Mouse (Mus musculus) olfactory bulb, adult 2 months (tissue): ENCODE measurements at regions not wholly inside any gene's neighbourhood (a gene's known extent, or its start where the extent isn't known, plus 50 kb on each side); places are given as distances from the start of the nearest gene placed in this dataset.

Experiments used
- H3K27ac ChIP-seq: fragments of 200-500 bp; 2 replicates; pipeline ENCODE4 v1.5.1; 2012; ENCODE audit warnings: low read depth, low read length; ENCODE audit not compliant: insufficient read depth
- H3K4me1 ChIP-seq: fragments of 200-500 bp; 2 replicates; pipeline ENCODE4 v1.6.1; 2012; ENCODE audit warnings: low read length; ENCODE audit not compliant: control insufficient read depth, insufficient read depth
- H3K4me3 ChIP-seq: fragments of 200-500 bp; 2 replicates; pipeline ENCODE4 v1.5.1; 2012; ENCODE audit warnings: mild to moderate bottlenecking, low read depth, low read length, moderate library complexity; ENCODE audit not compliant: insufficient read depth
- CTCF ChIP-seq: fragments of 200-500 bp; IDR thresholded peaks from 2 replicates; pipeline ENCODE4 v1.5.1; 2012; ENCODE audit warnings: low read depth, mild to moderate bottlenecking, low read length, moderate library complexity; ENCODE audit not compliant: insufficient read depth
- POLR2A ChIP-seq: fragments of 200-500 bp; IDR thresholded peaks from 2 replicates; pipeline ENCODE4 v1.6.1; 2012; ENCODE audit warnings: mild to moderate bottlenecking, low read depth, low read length, moderate library complexity; ENCODE audit not compliant: insufficient read depth
- WGBS: fragments of 180-500 bp; shearing (Covaris S2); methylation state at CpG from one replicate; pipeline ENCODE4 v1.1.7; 2018; 5-methylcytosine and 5-hydroxymethylcytosine counted together

DNA sequence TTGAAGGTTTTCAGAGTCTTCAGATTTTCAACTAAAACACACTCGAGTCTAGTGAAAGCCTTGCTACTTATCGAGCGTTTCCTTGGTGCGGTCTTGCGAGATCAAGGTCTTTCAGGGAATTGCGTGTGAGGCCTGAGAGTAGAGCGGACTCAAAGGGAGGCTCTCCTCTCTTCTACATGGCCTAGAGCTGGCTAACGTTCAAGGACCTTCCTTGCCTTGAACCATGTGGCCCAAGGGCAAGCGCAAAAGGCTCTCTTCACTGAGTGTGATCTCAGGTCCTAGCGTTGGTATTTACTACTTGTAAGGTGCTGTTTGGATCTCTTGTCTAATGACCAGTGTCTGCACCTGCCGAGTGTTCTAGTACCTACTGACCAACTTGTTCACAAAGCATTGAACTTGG lies 324.4 kb downstream of the Gm45692 start:
- H3K4me1 ChIP-seq, result peaks cover 3% of the 10 kb centered on the region; the same call in 1 of the 2 replicates
- H3K27ac ChIP-seq, result no peak overlapping the region
- no peak overlapping the region for H3K4me3 ChIP-seq
- TF ChIP-seq CTCF, result no peak
- 93% methylated on average over 11 of the region's 11 CpGs for WGBS

DNA sequence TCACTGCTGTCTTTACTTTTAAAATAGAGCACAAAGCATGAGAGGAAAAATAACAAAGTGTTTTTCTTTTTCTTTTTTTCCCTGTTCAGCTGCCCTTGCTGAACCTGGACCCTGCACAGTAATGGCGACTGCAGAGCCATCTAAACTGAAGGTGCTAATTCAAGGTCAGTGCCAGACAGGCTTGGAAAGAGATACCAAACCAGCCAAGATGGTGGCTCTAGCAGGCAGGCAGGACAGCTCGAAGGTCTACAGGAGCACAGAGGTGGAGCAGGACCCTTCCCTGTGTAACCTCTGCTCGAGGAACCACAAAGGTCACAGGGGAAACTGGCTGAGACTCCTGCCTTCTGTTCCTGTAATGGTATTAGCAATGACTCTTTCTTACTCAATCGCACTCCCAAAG lies 326.7 kb downstream of the Gm45692 start:
- no peak overlapping the region for H3K4me3 ChIP-seq
- no peak for TF ChIP-seq POLR2A
- TF ChIP-seq CTCF, result no peak
- 91% methylated on average over 4 of the region's 4 CpGs for WGBS
- H3K4me1 ChIP-seq, result peaks cover 1% of the 10 kb centered on the region; the same call in 1 of the 2 replicates
- no peak overlapping the region for H3K27ac ChIP-seq

DNA sequence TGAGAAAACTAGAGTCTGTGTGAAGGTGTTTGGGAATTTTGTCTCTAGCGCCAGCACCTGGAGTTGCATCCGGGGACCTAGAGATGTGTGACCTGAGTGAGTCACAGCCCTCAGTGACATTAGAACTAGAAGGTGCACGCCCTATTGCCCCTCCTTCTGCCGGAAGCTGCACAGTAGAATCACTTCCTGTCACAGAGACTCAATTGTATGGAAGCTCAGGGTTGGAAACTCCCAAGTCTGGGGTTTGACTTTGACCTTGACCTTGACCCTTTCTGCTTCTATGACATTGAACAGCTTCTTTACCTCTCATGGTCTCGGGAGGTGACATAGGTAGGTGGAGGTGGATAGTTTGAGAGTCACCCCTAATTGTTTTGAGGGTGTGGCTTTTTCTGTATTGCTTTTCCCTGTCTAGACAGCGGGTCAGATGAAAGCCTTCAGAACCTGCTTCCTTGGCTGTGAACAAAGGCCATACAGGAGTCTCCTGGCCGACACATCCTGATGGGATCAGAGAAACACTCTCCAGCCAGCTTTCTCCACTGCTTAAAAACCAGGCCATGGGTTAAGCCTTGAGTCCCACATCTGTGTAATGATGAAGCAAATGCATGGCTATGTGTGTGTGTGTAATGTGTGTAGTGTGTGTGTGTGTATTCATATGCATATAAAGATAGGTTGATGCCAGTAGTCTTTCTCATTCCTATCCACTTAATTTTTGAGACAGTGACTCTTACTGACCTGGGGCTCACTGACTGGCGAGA lies 328.7 kb downstream of the Gm45692 start:
- 88% methylated on average over 8 of the region's 8 CpGs for WGBS
- no peak overlapping the region for H3K27ac ChIP-seq
- H3K4me1 ChIP-seq, result no peaks in the 10 kb centered on the region
- no peak for TF ChIP-seq CTCF
- no peak for TF ChIP-seq POLR2A
- H3K4me3 ChIP-seq, result no peak overlapping the region

DNA sequence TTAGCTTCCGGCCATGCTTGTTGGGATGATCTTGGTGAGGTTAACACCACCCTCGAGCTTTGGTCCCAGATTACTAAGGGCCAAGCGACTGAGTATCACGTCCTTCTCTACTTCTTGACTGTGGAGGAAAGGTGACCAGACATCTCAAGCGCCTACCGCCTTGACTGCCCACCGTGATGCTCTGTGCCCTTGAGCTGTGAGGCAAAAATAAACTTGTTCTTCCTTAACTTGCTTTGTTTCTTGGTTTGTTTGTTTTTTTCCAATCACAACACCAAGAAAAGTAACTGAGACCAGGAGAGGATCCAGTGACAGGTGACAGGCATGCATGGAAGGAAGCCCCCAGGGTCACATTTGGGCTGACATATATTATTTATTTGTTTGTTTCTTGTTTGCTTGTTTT lies 330.0 kb downstream of the Gm45692 start:
- 94% methylated on average over 7 of the region's 7 CpGs for WGBS
- TF ChIP-seq CTCF, result no peak
- no peak for TF ChIP-seq POLR2A
- H3K27ac ChIP-seq, result no peak overlapping the region
- H3K4me3 ChIP-seq, result no peak overlapping the region
- no peaks in the 10 kb centered on the region for H3K4me1 ChIP-seq

DNA sequence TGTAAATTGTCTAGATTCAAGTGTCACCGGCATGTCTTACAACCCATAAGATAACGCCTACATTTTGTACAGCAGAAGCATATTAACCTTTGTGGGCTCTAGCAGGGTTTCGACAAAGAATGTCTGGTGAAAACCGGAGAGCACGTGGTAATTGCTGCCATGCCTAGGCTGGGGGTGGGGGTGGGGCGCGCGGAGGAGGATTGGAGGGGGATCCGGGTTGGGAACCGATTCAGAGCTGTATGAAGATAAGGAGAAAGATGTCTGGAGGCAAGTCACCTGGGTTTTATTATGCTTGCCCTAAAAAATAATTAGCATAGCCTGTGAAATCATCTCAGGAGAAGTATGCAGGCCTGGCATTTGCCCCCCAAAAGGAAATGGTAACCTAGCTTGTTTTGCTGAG lies 331.2 kb downstream of the Gm45692 start:
- Histone ChIP-seq H3K4me1 (no peaks in the 10 kb centered on the region), H3K4me3 (no peak overlapping the region), H3K27ac (no peak overlapping the region)
- no peak for TF ChIP-seq CTCF
- TF ChIP-seq POLR2A, result no peak
- WGBS, result 63% methylated on average over 10 of the region's 10 CpGs

DNA sequence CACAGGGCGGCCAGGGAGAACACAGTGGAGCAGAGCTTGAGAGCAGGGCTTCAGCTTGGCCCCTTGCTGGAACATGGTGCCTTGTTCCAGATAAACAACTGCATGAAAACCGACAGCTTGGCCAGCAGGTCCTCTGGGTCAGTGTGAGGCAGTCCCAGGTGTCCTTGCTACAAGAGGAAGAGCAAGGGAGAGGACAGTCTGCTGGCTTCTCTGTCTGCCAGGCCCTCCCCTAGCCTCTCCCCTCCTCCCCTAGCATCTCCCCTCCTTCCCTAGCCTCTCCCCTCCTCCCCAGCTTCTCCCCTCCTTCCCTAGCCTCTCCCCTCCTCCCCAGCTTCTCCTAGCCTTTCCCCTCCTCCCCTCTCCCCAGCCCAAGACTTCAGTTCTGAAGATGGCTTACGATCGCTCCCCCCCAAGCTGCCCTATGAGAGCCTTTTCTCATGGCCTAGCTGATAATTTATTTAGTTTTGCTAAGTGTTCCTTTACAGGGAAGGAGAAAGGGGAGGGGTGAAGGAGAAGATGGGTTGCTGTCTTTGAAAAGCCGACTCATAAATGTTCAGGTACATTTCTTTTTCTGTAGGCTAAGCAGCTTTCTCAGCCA lies 333.7 kb downstream of the Gm45692 start:
- WGBS, result 61% methylated on average over 5 of the region's 5 CpGs
- TF ChIP-seq CTCF (no peak), POLR2A (no peak)
- Histone ChIP-seq H3K4me3 (no peak overlapping the region), H3K27ac (no peak overlapping the region), H3K4me1 (no peaks in the 10 kb centered on the region)

GRCm38 (mm10) chr8:26465346-26465745 lies 346.0 kb downstream of the Gm45692 start:
- WGBS, result 84% methylated on average over 2 of the region's 2 CpGs
- Histone ChIP-seq H3K4me1 (peaks cover 3% of the 10 kb centered on the region; the same call in 1 of the 2 replicates), H3K4me3 (no peak overlapping the region), H3K27ac (no peak overlapping the region)
- no peak for TF ChIP-seq POLR2A
- no peak for TF ChIP-seq CTCF

DNA sequence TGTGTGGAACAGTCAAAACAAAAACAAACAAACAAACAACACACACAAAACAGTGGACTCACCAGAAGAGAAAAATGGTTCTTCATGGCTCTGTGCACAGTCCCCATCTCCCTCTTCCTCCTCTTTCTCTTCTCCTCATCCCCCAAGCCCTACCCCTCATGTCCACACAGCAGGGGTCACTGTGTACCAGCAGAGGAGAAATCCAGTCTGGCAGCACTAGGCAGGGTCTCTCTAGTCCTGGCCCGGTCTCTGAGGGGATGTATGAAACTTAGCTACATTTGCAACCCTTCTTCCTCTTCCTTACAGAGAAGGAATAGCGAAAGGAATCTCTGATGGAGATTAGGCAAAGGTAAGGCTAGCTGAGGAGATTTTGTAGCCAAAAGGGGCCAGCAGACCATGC lies 349.1 kb downstream of the Gm45692 start:
- H3K4me3 ChIP-seq, result no peak overlapping the region
- WGBS, result 91% methylated on average over 2 of the region's 2 CpGs
- peaks cover 11% of the 10 kb centered on the region for H3K4me1 ChIP-seq
- H3K27ac ChIP-seq, result no peak overlapping the region
- TF ChIP-seq POLR2A (no peak), CTCF (no peak)

DNA sequence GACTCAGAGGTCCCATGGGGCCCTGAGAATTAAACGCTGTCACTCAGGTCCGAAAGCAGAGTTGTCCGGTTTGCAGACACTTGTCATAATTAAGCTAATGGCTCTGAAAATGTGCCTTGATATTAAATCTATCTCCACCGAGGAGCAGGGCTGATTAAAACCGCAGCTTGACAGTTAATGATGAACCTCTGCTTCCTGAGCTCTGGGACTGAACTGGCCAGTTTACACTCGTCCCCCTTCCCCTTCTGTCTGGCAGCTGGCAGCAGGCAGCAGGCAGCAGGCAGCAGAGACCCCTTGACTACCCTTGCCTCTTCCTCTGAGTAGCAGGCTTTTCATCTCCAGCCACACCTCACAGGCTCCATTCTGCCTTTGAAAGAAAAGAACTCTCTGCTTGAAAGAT lies 350.4 kb downstream of the Gm45692 start:
- Histone ChIP-seq H3K4me3 (no peak overlapping the region), H3K4me1 (peaks cover 11% of the 10 kb centered on the region), H3K27ac (no peak overlapping the region)
- 82% methylated on average over 6 of the region's 6 CpGs for WGBS
- no peak for TF ChIP-seq POLR2A
- no peak for TF ChIP-seq CTCF
